9 mouse cellular contexts compared by ENCODE assay signal in genomic region chr7:117622769-117623168, GRCm38 (mm10).
DNase-seq lines count a peak whose midpoint lies in the region; ATAC-seq lines count a peak whose summit lies in the region.
"Had no signal": no experiment of that assay in that cellular context is flagged by ENCODE, and none has a peak within 500 bp of the region (broad histone marks: within the 10 kb centered on the region; RNA-seq: fewer than 3 reads in every experiment).

No protein-coding gene starts in this region.

- H3K4me3 ChIP-seq in midbrain, embryonic 15.5 days: no peak overlapping the region
- H3K4me3 ChIP-seq: neural tube, embryonic 12.5 days had no signal

- H3K27ac ChIP-seq in midbrain, embryonic 15.5 days: no peak overlapping the region
- H3K27ac ChIP-seq: neural tube, embryonic 12.5 days had no signal

- DNase-seq in gastrocnemius, adult 18-20 months (ENCODE audit: low spot score): peak; percentile 50
- DNase-seq in gastrocnemius, adult 8-10 months (ENCODE audit: low spot score in 2 of 2): no peak
- peak; percentile 16 for DNase-seq in ovary, postnatal 36 days (ENCODE audit: low spot score)
- no peak for DNase-seq in ovary, adult 18-20 months (ENCODE audit: low spot score)
- peak; percentile 57 for DNase-seq in gastrocnemius, postnatal 10 days
- DNase-seq in mesoderm, embryonic 11.5 days (ENCODE audit: low read depth, low spot score): peak; percentile 17
- no peak for DNase-seq in left cerebral cortex, adult 11 months (ENCODE audit: low spot score)

- no peaks in the 10 kb centered on the region for H3K36me3 ChIP-seq in midbrain, embryonic 15.5 days (replicated peaks)
- H3K36me3 ChIP-seq: neural tube, embryonic 12.5 days had no signal

- H3K4me2 ChIP-seq in midbrain, embryonic 15.5 days: no peak overlapping the region
- H3K4me2 ChIP-seq: neural tube, embryonic 12.5 days had no signal

- WGBS in midbrain, embryonic 15.5 days: 73% methylated on average over 2 of the region's 2 CpGs

- peaks cover 9% of the 10 kb centered on the region for H3K4me1 ChIP-seq in midbrain, embryonic 15.5 days

- no peaks in the 10 kb centered on the region for H3K27me3 ChIP-seq in midbrain, embryonic 15.5 days (replicated peaks)
- H3K27me3 ChIP-seq: neural tube, embryonic 12.5 days had no signal

- no peak for ATAC-seq in midbrain, embryonic 15.5 days (replicated peaks)

- H3K9ac ChIP-seq in midbrain, embryonic 15.5 days: no peak overlapping the region
- H3K9ac ChIP-seq: neural tube, embryonic 12.5 days had no signal

- no peaks in the 10 kb centered on the region for H3K9me3 ChIP-seq in midbrain, embryonic 15.5 days
- H3K9me3 ChIP-seq: neural tube, embryonic 12.5 days had no signal

Comparison
In these comparisons a context has a peak if more than half of its experiments do, and no peak if none do; other contexts are left out.
1. DNase-seq: peak in gastrocnemius, adult 18-20 months (single experiment), ovary, postnatal 36 days (single experiment), gastrocnemius, postnatal 10 days (single experiment) and mesoderm, embryonic 11.5 days (single experiment); none in gastrocnemius, adult 8-10 months (0 of 2), ovary, adult 18-20 months (single experiment) and left cerebral cortex, adult 11 months (single experiment).